12 mouse cellular contexts compared by ENCODE assay signal in the genomic region with DNA sequence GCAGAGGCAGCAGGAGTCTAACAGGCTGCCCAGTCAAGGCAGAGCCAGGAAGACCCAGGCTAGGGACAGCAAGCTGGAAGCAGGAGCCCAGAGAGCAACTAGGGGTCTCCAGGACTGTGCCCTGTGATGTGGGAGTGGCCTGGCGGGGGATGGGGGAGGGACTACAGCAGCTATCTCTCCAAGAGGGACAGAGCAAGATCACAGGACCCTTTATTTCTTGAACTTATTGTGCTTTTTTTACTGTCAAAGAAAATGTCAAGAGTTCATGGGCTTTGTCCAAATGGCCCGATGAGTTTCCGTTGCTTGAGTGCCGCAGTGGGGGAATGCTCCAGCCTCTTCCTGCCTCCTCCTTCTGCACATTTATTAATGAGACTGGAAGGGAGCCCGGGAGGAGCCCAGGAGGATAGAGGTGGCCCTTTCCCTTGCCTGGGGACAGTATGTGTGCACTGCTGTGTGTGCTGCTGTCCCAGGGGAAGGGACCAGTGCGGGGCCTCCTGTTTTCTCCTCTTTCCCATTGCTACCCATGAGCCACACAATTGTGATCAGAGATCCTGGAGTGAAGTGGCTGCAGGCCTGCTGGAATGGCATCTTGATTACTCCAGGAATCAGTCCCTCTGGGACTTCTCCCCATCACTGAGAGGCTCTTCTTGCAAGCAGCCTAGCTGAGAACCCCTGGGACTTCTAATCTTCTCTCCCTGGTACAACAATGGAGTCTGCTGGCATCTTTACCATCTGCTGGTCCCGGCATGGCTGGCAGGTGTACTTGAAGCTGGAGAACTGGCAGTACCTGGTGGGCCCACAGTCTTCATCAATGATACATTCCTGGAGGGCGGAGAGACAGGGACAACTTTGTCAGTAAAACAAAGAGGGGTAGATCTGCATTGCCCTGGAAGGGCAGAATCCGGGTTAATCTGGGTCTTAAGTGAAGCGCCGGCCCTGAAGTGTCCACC. TPM values are rescaled to one million over a fixed set of nuclear protein-coding genes. Genes with fewer than 3 reads are reported as not detected.
DNase-seq lines count a peak whose midpoint lies in the region; ATAC-seq lines count a peak whose summit lies in the region.
"Had no signal": no experiment of that assay in that cellular context is flagged by ENCODE, and none has a peak within 500 bp of the region (broad histone marks: within the 10 kb centered on the region; RNA-seq: fewer than 3 reads in every experiment).

No protein-coding gene starts in this region.

- H3K27ac ChIP-seq in embryonic facial prominence, embryonic 15.5 days (replicated peaks): peak overlapping the region; percentile 41; the same call in 1 of the 2 replicates
- H3K27ac ChIP-seq in limb, embryonic 15.5 days: peak overlapping the region; percentile 67; the same call in 1 of the 2 replicates
- H3K27ac ChIP-seq in midbrain, embryonic 11.5 days (ENCODE audit: low read depth, low read length): no peak overlapping the region
- H3K27ac ChIP-seq: heart, embryonic 15.5 days had no signal

- no peak for ATAC-seq in embryonic facial prominence, embryonic 15.5 days (ENCODE audit: insufficient number of reproducible peaks, low FRiP score, low TSS enrichment, low read depth)
- ATAC-seq in limb, embryonic 15.5 days (ENCODE audit: insufficient number of reproducible peaks, low FRiP score, low TSS enrichment, low read depth): 0 out of 2 replicates have a peak, but pooled peaks have one; percentile 27
- ATAC-seq in midbrain, embryonic 11.5 days (ENCODE audit: low FRiP score): no peak

- intact Hi-C loops in heart, postnatal 36 days (cut with DNase I): no loop called here

- no peak overlapping the region for H3K4me2 ChIP-seq in embryonic facial prominence, embryonic 15.5 days (replicated peaks)
- H3K4me2 ChIP-seq in limb, embryonic 15.5 days: no peak overlapping the region
- H3K4me2 ChIP-seq in midbrain, embryonic 11.5 days: no peak overlapping the region
- H3K4me2 ChIP-seq: heart, embryonic 15.5 days had no signal

- no peaks in the 10 kb centered on the region for H3K9me3 ChIP-seq in embryonic facial prominence, embryonic 15.5 days (replicated peaks)
- H3K9me3 ChIP-seq in limb, embryonic 15.5 days: no peaks in the 10 kb centered on the region
- no peaks in the 10 kb centered on the region for H3K9me3 ChIP-seq in midbrain, embryonic 11.5 days (ENCODE audit: control insufficient read depth, low read length)
- H3K9me3 ChIP-seq: heart, embryonic 15.5 days had no signal

- H3K4me1 ChIP-seq in embryonic facial prominence, embryonic 15.5 days: peaks cover 30% of the 10 kb centered on the region
- peaks cover 34% of the 10 kb centered on the region for H3K4me1 ChIP-seq in limb, embryonic 15.5 days
- no peaks in the 10 kb centered on the region for H3K4me1 ChIP-seq in midbrain, embryonic 11.5 days (ENCODE audit: control insufficient read depth, insufficient read depth, low read length)

- DNase-seq in heart, adult 11 months: peak; percentile 94
- DNase-seq in heart, postnatal 36 days: no peak
- peak; percentile 48 for DNase-seq in retina, postnatal 1 day
- DNase-seq in retina, embryonic 14.5 days (ENCODE audit: low spot score): no peak
- no peak for DNase-seq in lung, postnatal 10 days
- no peak for DNase-seq in midbrain, embryonic 11.5 days (ENCODE audit: low spot score, missing footprints)
- DNase-seq: layer of hippocampus, adult 9-11 months; lung, postnatal 14 days; thymus, postnatal 4 days had no signal

- no peak overlapping the region for H3K4me3 ChIP-seq in embryonic facial prominence, embryonic 15.5 days (replicated peaks)
- no peak overlapping the region for H3K4me3 ChIP-seq in limb, embryonic 15.5 days
- no peak overlapping the region for H3K4me3 ChIP-seq in midbrain, embryonic 11.5 days (ENCODE audit: low read depth, low read length)
- H3K4me3 ChIP-seq: heart, embryonic 15.5 days had no signal

- H3K36me3 ChIP-seq in embryonic facial prominence, embryonic 15.5 days: peaks cover 15% of the 10 kb centered on the region; the same call in 1 of the 2 replicates
- peaks cover 20% of the 10 kb centered on the region for H3K36me3 ChIP-seq in limb, embryonic 15.5 days
- H3K36me3 ChIP-seq in midbrain, embryonic 11.5 days (ENCODE audit: control insufficient read depth, insufficient read depth, low read length): no peaks in the 10 kb centered on the region
- H3K36me3 ChIP-seq: heart, embryonic 15.5 days had no signal

- no peak overlapping the region for H3K9ac ChIP-seq in embryonic facial prominence, embryonic 15.5 days
- H3K9ac ChIP-seq in limb, embryonic 15.5 days: no peak overlapping the region
- no peak overlapping the region for H3K9ac ChIP-seq in midbrain, embryonic 11.5 days (ENCODE audit: low read length)
- H3K9ac ChIP-seq: heart, embryonic 15.5 days had no signal

- 58% methylated on average over 11 of the region's 11 CpGs for WGBS in embryonic facial prominence, embryonic 15.5 days
- 62% methylated on average over 11 of the region's 11 CpGs for WGBS in limb, embryonic 15.5 days
- WGBS in midbrain, embryonic 11.5 days: 69% methylated on average over 11 of the region's 11 CpGs

- no peaks in the 10 kb centered on the region for H3K27me3 ChIP-seq in embryonic facial prominence, embryonic 15.5 days
- H3K27me3 ChIP-seq in limb, embryonic 15.5 days: no peaks in the 10 kb centered on the region
- no peaks in the 10 kb centered on the region for H3K27me3 ChIP-seq in midbrain, embryonic 11.5 days (ENCODE audit: control insufficient read depth, insufficient read depth, low read length)
- H3K27me3 ChIP-seq: heart, embryonic 15.5 days had no signal

RNA-seq across cellular contexts. Expression of gene Dkk3, which starts 37.7 kb away (rescaled TPM):
- total RNA-seq in heart, postnatal 36 days (2021): 10 to 100 TPM; 35.5 to 43.5 TPM
- polyA plus RNA-seq in embryonic facial prominence, embryonic 15.5 days (2015; fragmentation: Nextera tagmentation; extraction: Ambion mirVana): 68.4 and 74.6 TPM in 2 replicates
- polyA plus RNA-seq in limb, embryonic 15.5 days (2015; fragmentation: Nextera tagmentation; extraction: Ambion mirVana): 99.3 and 106 TPM in 2 replicates
- 13.9 and 14.0 TPM in 2 replicates for polyA plus RNA-seq in midbrain, embryonic 11.5 days (2014; fragmentation: Nextera tagmentation; extraction: Ambion mirVana)

Comparison
In these comparisons a context has a peak if more than half of its experiments do, and no peak if none do; other contexts are left out.
1. DNase-seq: peak in heart, adult 11 months (single experiment) and retina, postnatal 1 day (single experiment); none in heart, postnatal 36 days (0 of 2), retina, embryonic 14.5 days (single experiment), lung, postnatal 10 days (single experiment) and midbrain, embryonic 11.5 days (single experiment).